Comparison of ENCODE assay signal across 8 mouse cellular contexts in the genomic region with DNA sequence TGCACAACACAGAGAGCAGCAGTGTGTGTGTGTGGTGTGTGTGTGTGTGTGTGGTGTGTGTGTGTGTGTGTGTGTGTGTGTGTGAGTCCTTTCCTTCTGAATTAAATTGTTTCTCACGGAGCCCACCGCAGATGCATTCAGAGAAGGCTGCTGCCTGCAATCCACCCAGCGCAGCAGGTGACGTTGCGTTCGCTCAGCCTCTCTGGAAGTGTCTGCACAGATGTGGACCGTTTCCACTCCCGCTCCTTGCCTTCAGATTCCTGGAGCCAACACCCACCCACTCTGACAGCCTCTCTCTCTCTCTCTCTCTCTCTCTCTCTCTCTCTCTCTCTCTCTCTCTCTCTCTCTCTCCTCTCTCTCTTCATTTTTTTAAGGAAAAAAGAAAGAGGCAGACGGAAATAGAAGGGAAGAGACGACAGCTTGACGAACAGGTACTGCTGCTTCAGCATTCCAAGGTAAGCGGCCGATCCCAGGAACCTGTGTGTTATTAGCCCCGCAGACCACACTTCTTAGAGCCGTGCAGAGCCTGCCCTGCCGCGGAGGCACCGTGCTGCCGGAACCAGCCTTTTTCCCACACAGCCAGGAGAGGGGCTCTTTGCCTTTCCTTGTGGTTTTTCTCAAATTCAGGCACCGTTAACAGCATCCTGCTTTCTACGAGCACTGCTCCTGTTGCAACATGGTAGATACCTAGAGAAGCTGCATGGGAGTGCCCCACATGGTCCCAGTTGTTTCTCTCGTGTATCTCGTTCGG.
DNase-seq lines count a peak whose midpoint lies in the region; ATAC-seq and TF ChIP-seq lines count a peak whose summit lies in the region.

No protein-coding gene starts in this region.

- H3K27ac ChIP-seq in gastrocnemius, adult 2 months = no peak overlapping the region
- H3K27ac ChIP-seq in forebrain, embryonic 13.5 days = peak overlapping the region; percentile 61; the same call in 1 of the 2 replicates
- peak overlapping the region; percentile 85 for H3K27ac ChIP-seq in midbrain, embryonic 16.5 days (ENCODE audit: low read length)

- peak overlapping the region; percentile 50 for H3K4me3 ChIP-seq in gastrocnemius, adult 2 months
- H3K4me3 ChIP-seq in forebrain, embryonic 13.5 days = peak overlapping the region; percentile 42
- peak overlapping the region; percentile 42 for H3K4me3 ChIP-seq in midbrain, embryonic 16.5 days (ENCODE audit: low read depth, low read length)

- no peaks in the 10 kb centered on the region for H3K36me3 ChIP-seq in forebrain, embryonic 13.5 days (ENCODE audit: poor library complexity, severe bottlenecking)
- no peaks in the 10 kb centered on the region for H3K36me3 ChIP-seq in midbrain, embryonic 16.5 days (ENCODE audit: control insufficient read depth, insufficient read depth, low read length)

- WGBS in forebrain, embryonic 13.5 days = 17% methylated on average over 24 of the region's 24 CpGs
- 23% methylated on average over 24 of the region's 24 CpGs for WGBS in midbrain, embryonic 16.5 days

- peak; percentile 86 for ATAC-seq in forebrain, embryonic 13.5 days
- peak; percentile 91 for ATAC-seq in midbrain, embryonic 16.5 days
- no peak for ATAC-seq in granulocyte monocyte progenitor cell, adult 5-6 weeks (replicated peaks; ENCODE audit: poor library complexity, severe bottlenecking)

- no peaks in the 10 kb centered on the region for H3K9me3 ChIP-seq in forebrain, embryonic 13.5 days (replicated peaks)
- no peaks in the 10 kb centered on the region for H3K9me3 ChIP-seq in midbrain, embryonic 16.5 days (replicated peaks; ENCODE audit: control insufficient read depth, low read length, poor library complexity, severe bottlenecking)

- no peak for TF ChIP-seq CTCF in gastrocnemius, adult 2 months (IDR thresholded peaks at IDR 0.05)

- H3K9ac ChIP-seq in forebrain, embryonic 13.5 days = peak overlapping the region; percentile 62
- H3K9ac ChIP-seq in midbrain, embryonic 16.5 days (ENCODE audit: low read depth, low read length) = peak overlapping the region; percentile 67

- peak overlapping the region; percentile 70 for H3K4me2 ChIP-seq in forebrain, embryonic 13.5 days
- peak overlapping the region; percentile 60 for H3K4me2 ChIP-seq in midbrain, embryonic 16.5 days (ENCODE audit: low read length)

- no peak for DNase-seq in gastrocnemius, adult 2 months
- no peak for DNase-seq in gastrocnemius, postnatal 4 days (ENCODE audit: low spot score in 2 of 2)
- DNase-seq in Muller cell, postnatal 12 days (ENCODE audit: inconsistent ontology term) = peak; percentile 39
- DNase-seq in layer of hippocampus, postnatal 36 days = peak; percentile 22 to 26
- DNase-seq in gastrocnemius, adult 8-10 months (ENCODE audit: low spot score in 2 of 2) = no peak

- intact Hi-C loops in gastrocnemius, adult 2 months (cut with DNase I) = no loop called here

- H3K27me3 ChIP-seq in forebrain, embryonic 13.5 days = no peaks in the 10 kb centered on the region
- no peaks in the 10 kb centered on the region for H3K27me3 ChIP-seq in midbrain, embryonic 16.5 days (ENCODE audit: control insufficient read depth, insufficient read depth, low read depth, low read length)

- H3K4me1 ChIP-seq in forebrain, embryonic 13.5 days = peaks cover 6% of the 10 kb centered on the region
- H3K4me1 ChIP-seq in midbrain, embryonic 16.5 days (ENCODE audit: control insufficient read depth, insufficient read depth, low read length) = 0 out of 2 replicates have a peak, but pooled peaks cover 14% of the 10 kb centered on the region

Comparison
In these comparisons a context has a peak if more than half of its experiments do, and no peak if none do; other contexts are left out.
1. DNase-seq: peak in Muller cell, postnatal 12 days (single experiment) and layer of hippocampus, postnatal 36 days (2 of 2); none in gastrocnemius, adult 2 months (single experiment), gastrocnemius, postnatal 4 days (0 of 2) and gastrocnemius, adult 8-10 months (0 of 2).
2. Peak in every context shown above with its lines, with median percentiles within 50 percentile points of each other: H3K4me3 ChIP-seq.